Mouse (Mus musculus): ENCODE data around the gene Spata5. TPM values are rescaled to one million over a fixed set of nuclear protein-coding genes. Genes with fewer than 3 reads are reported as not detected.

The Spata5 gene
- polyA plus RNA-seq, 1 experiment from 2014 or later = 33.3 TPM

GRCm38 (mm10) chr3:37430359-37430758, 10.7 kb downstream of the Spata5 start:
- no peaks in the 10 kb centered on the region for H3K9me3 ChIP-seq (replicated peaks)
- H3K27ac ChIP-seq = no peak overlapping the region
- H3K27me3 ChIP-seq = no peaks in the 10 kb centered on the region
- H3K9ac ChIP-seq = no peak overlapping the region
- ATAC-seq = no peak
- peaks cover 35% of the 10 kb centered on the region for H3K36me3 ChIP-seq (ENCODE audit: poor library complexity, severe bottlenecking)
- H3K4me2 ChIP-seq = no peak overlapping the region
- no peaks in the 10 kb centered on the region for H3K4me1 ChIP-seq
- no peak overlapping the region for H3K4me3 ChIP-seq

- H3K4me2 ChIP-seq = no peak overlapping the region
- H3K27ac ChIP-seq = no peak overlapping the region
- peaks cover 36% of the 10 kb centered on the region for H3K36me3 ChIP-seq (ENCODE audit: poor library complexity, severe bottlenecking)
- no peaks in the 10 kb centered on the region for H3K9me3 ChIP-seq (replicated peaks)
- WGBS = 97% methylated on average over 1 of the region's 1 CpGs
- no peaks in the 10 kb centered on the region for H3K27me3 ChIP-seq
- no peak overlapping the region for H3K9ac ChIP-seq
- H3K4me1 ChIP-seq = no peaks in the 10 kb centered on the region
- no peak for ATAC-seq
- H3K4me3 ChIP-seq = no peak overlapping the region
These were observed 20.1 kb downstream of the Spata5 start for GRCm38 (mm10) chr3:37439770-37440169.

- Histone ChIP-seq H3K4me3 (no peak overlapping the region), H3K27me3 (no peaks in the 10 kb centered on the region), H3K9me3 (replicated peaks) (no peaks in the 10 kb centered on the region), H3K4me2 (no peak overlapping the region), H3K4me1 (no peaks in the 10 kb centered on the region), H3K27ac (no peak overlapping the region), H3K9ac (no peak overlapping the region), H3K36me3 (ENCODE audit: poor library complexity, severe bottlenecking) (peaks cover 20% of the 10 kb centered on the region)
- no peak for ATAC-seq
- WGBS = 98% methylated on average over 2 of the region's 2 CpGs
These were observed 23.7 kb downstream of the Spata5 start for GRCm38 (mm10) chr3:37443409-37443808.

GRCm38 (mm10) chr3:37455992-37456391, 36.3 kb downstream of the Spata5 start:
- Histone ChIP-seq H3K27me3 (no peaks in the 10 kb centered on the region), H3K27ac (no peak overlapping the region), H3K9ac (no peak overlapping the region), H3K36me3 (ENCODE audit: poor library complexity, severe bottlenecking) (0 out of 2 replicates have a peak, but pooled peaks cover 6% of the 10 kb centered on the region), H3K9me3 (replicated peaks) (no peaks in the 10 kb centered on the region), H3K4me3 (no peak overlapping the region), H3K4me1 (no peaks in the 10 kb centered on the region), H3K4me2 (no peak overlapping the region)
- no peak for ATAC-seq
- 88% methylated on average over 1 of the region's 1 CpGs for WGBS

- Histone ChIP-seq H3K9me3 (replicated peaks) (no peaks in the 10 kb centered on the region), H3K4me2 (no peak overlapping the region), H3K27ac (no peak overlapping the region), H3K9ac (no peak overlapping the region), H3K36me3 (ENCODE audit: poor library complexity, severe bottlenecking) (peaks cover 3% of the 10 kb centered on the region; the same call in 1 of the 2 replicates), H3K4me3 (no peak overlapping the region), H3K27me3 (no peaks in the 10 kb centered on the region), H3K4me1 (no peaks in the 10 kb centered on the region)
- 95% methylated on average over 2 of the region's 2 CpGs for WGBS
- ATAC-seq = peak; percentile 74
These were observed 48.5 kb downstream of the Spata5 start for GRCm38 (mm10) chr3:37468170-37468569.

GRCm38 (mm10) chr3:37469353-37469752, 49.7 kb downstream of the Spata5 start:
- H3K36me3 ChIP-seq (ENCODE audit: poor library complexity, severe bottlenecking) = peaks cover 3% of the 10 kb centered on the region; the same call in 1 of the 2 replicates
- 86% methylated on average over 4 of the region's 4 CpGs for WGBS
- no peak for ATAC-seq
- no peaks in the 10 kb centered on the region for H3K4me1 ChIP-seq
- no peak overlapping the region for H3K4me3 ChIP-seq
- no peaks in the 10 kb centered on the region for H3K27me3 ChIP-seq
- H3K4me2 ChIP-seq = no peak overlapping the region
- H3K9me3 ChIP-seq (replicated peaks) = no peaks in the 10 kb centered on the region
- no peak overlapping the region for H3K9ac ChIP-seq
- no peak overlapping the region for H3K27ac ChIP-seq

- no peak for ATAC-seq
These were observed 51.2 kb downstream of the Spata5 start for GRCm38 (mm10) chr3:37470867-37471266.

GRCm38 (mm10) chr3:37472461-37472860, 52.8 kb downstream of the Spata5 start:
- Histone ChIP-seq H3K9me3 (replicated peaks) (no peaks in the 10 kb centered on the region), H3K4me1 (no peaks in the 10 kb centered on the region), H3K27me3 (no peaks in the 10 kb centered on the region), H3K27ac (no peak overlapping the region), H3K4me2 (no peak overlapping the region), H3K4me3 (no peak overlapping the region), H3K9ac (no peak overlapping the region), H3K36me3 (ENCODE audit: poor library complexity, severe bottlenecking) (no peaks in the 10 kb centered on the region)
- no peak for ATAC-seq

More at GRCm38 (mm10) chr3:37470867-37471266, 51.2 kb downstream of the Spata5 start:
- H3K9ac ChIP-seq = no peak overlapping the region
- no peaks in the 10 kb centered on the region for H3K9me3 ChIP-seq (replicated peaks)
- H3K36me3 ChIP-seq (ENCODE audit: poor library complexity, severe bottlenecking) = no peaks in the 10 kb centered on the region
- H3K4me2 ChIP-seq = no peak overlapping the region
- no peak overlapping the region for H3K4me3 ChIP-seq
- no peak overlapping the region for H3K27ac ChIP-seq
- 90% methylated on average over 2 of the region's 2 CpGs for WGBS
- no peaks in the 10 kb centered on the region for H3K4me1 ChIP-seq
- no peaks in the 10 kb centered on the region for H3K27me3 ChIP-seq

GRCm38 (mm10) chr3:37476485-37476884, 56.8 kb downstream of the Spata5 start:
- Histone ChIP-seq H3K9me3 (replicated peaks) (no peaks in the 10 kb centered on the region), H3K4me1 (no peaks in the 10 kb centered on the region), H3K4me2 (no peak overlapping the region), H3K27me3 (no peaks in the 10 kb centered on the region), H3K27ac (no peak overlapping the region), H3K9ac (no peak overlapping the region), H3K4me3 (no peak overlapping the region), H3K36me3 (ENCODE audit: poor library complexity, severe bottlenecking) (peaks cover 4% of the 10 kb centered on the region; the same call in 1 of the 2 replicates)
- ATAC-seq = no peak
- 72% methylated on average over 1 of the region's 1 CpGs for WGBS

- WGBS = 67% methylated on average over 7 of the region's 7 CpGs
- Histone ChIP-seq H3K36me3 (ENCODE audit: poor library complexity, severe bottlenecking) (peaks cover 4% of the 10 kb centered on the region; the same call in 1 of the 2 replicates), H3K27ac (no peak overlapping the region), H3K4me3 (no peak overlapping the region), H3K9me3 (replicated peaks) (no peaks in the 10 kb centered on the region), H3K4me1 (no peaks in the 10 kb centered on the region), H3K9ac (no peak overlapping the region), H3K27me3 (no peaks in the 10 kb centered on the region), H3K4me2 (no peak overlapping the region)
- ATAC-seq = no peak
These were observed 57.9 kb downstream of the Spata5 start for GRCm38 (mm10) chr3:37477438-37478188.

GRCm38 (mm10) chr3:37479771-37480170, 60.1 kb downstream of the Spata5 start:
- no peak overlapping the region for H3K4me2 ChIP-seq
- no peak for ATAC-seq
- H3K4me3 ChIP-seq = no peak overlapping the region
- H3K27ac ChIP-seq = no peak overlapping the region
- H3K9ac ChIP-seq = no peak overlapping the region
- no peaks in the 10 kb centered on the region for H3K27me3 ChIP-seq
- H3K4me1 ChIP-seq = no peaks in the 10 kb centered on the region
- WGBS = 88% methylated on average over 1 of the region's 1 CpGs
- H3K36me3 ChIP-seq (ENCODE audit: poor library complexity, severe bottlenecking) = peaks cover 4% of the 10 kb centered on the region; the same call in 1 of the 2 replicates
- no peaks in the 10 kb centered on the region for H3K9me3 ChIP-seq (replicated peaks)

GRCm38 (mm10) chr3:37481295-37481694, 61.6 kb downstream of the Spata5 start:
- 87% methylated on average over 31 of the region's 31 CpGs for WGBS

GRCm38 (mm10) chr3:37482720-37483119, 63.0 kb downstream of the Spata5 start:
- H3K27ac ChIP-seq = no peak overlapping the region
- H3K4me3 ChIP-seq = no peak overlapping the region
- 88% methylated on average over 1 of the region's 1 CpGs for WGBS
- no peak overlapping the region for H3K4me2 ChIP-seq
- no peaks in the 10 kb centered on the region for H3K9me3 ChIP-seq (replicated peaks)
- no peaks in the 10 kb centered on the region for H3K27me3 ChIP-seq
- 0 out of 2 replicates have a peak, but pooled peaks cover 6% of the 10 kb centered on the region for H3K4me1 ChIP-seq
- ATAC-seq = no peak
- H3K36me3 ChIP-seq (ENCODE audit: poor library complexity, severe bottlenecking) = peaks cover 4% of the 10 kb centered on the region; the same call in 1 of the 2 replicates
- no peak overlapping the region for H3K9ac ChIP-seq

More at GRCm38 (mm10) chr3:37481295-37481694, 61.6 kb downstream of the Spata5 start:
- H3K27me3 ChIP-seq = no peaks in the 10 kb centered on the region
- H3K36me3 ChIP-seq (ENCODE audit: poor library complexity, severe bottlenecking) = peaks cover 4% of the 10 kb centered on the region; the same call in 1 of the 2 replicates
- no peak overlapping the region for H3K4me2 ChIP-seq
- no peaks in the 10 kb centered on the region for H3K9me3 ChIP-seq (replicated peaks)
- ATAC-seq = no peak
- H3K4me3 ChIP-seq = no peak overlapping the region
- H3K9ac ChIP-seq = no peak overlapping the region
- H3K27ac ChIP-seq = no peak overlapping the region
- 0 out of 2 replicates have a peak, but pooled peaks cover 6% of the 10 kb centered on the region for H3K4me1 ChIP-seq
